ENCODE assay signal across 34 mouse cellular contexts in the genomic region with DNA sequence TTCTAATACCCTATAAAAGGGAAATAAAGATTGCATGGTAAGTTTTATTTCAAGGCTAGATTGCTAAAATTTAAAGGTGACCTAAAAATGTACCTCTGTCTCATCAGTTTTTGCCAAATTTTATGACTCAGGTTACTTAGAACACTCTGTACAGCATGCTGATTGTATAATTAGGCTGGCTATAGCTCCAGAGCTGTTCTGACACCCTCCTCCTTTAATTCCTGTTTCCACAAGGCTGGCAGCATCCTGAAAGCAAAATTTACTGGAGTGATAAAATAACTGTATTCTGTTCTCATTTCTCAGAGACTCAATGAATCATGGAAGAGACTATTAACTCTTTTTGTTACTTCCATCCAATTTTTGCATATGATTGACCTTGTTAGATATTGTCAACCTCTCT. TPM values are rescaled to one million over a fixed set of nuclear protein-coding genes. Genes with fewer than 3 reads are reported as not detected.
"Had no signal": no experiment of that assay in that cellular context is flagged by ENCODE, and none has a peak within 500 bp of the region (broad histone marks: within the 10 kb centered on the region; RNA-seq: fewer than 3 reads in every experiment).

No protein-coding gene starts in this region.

- H3K4me3 ChIP-seq: gastrocnemius, adult 2 months; heart, embryonic 10.5 days; heart, embryonic 12.5 days; hindbrain, embryonic 10.5 days; hindbrain, embryonic 12.5 days; intestine, embryonic 15.5 days; limb, embryonic 10.5 days; limb, embryonic 12.5 days; liver, embryonic 13.5 days had no signal

- H3K27ac ChIP-seq: gastrocnemius, adult 2 months; heart, embryonic 10.5 days; hindbrain, embryonic 10.5 days; hindbrain, embryonic 12.5 days; hindbrain, embryonic 14.5 days; intestine, embryonic 15.5 days; limb, embryonic 10.5 days; limb, embryonic 12.5 days; liver, embryonic 13.5 days had no signal

- DNase-seq: gastrocnemius, adult 2 months; gastrocnemius, postnatal 10 days; gastrocnemius, postnatal 25 days; heart, adult 18-20 months; heart, postnatal 10 days; heart, postnatal 4 days; kidney, adult 18-20 months; kidney, adult 8-10 months; kidney, postnatal 10 days; kidney, postnatal 25 days; kidney, postnatal 4 days; liver; liver, embryonic 13.5 days had no signal

- ATAC-seq: forebrain, embryonic 16.5 days; hindbrain, embryonic 16.5 days; inflammation-experienced regulatory T-cells, adult 6 months; intestine, embryonic 15.5 days; intestine, postnatal 0 days had no signal

RNA-seq across cellular contexts. Expression of a gene that starts 54.3 kb away (rescaled TPM):
- total RNA-seq: gastrocnemius, adult 2 months; gastrocnemius, postnatal 10 days; gastrocnemius, postnatal 25 days; gastrocnemius, postnatal 4 days; granulocyte monocyte progenitor cell, adult 5-6 weeks; heart, adult 18-20 months; heart, adult 8-10 months; heart, postnatal 10 days; heart, postnatal 25 days; heart, postnatal 4 days; layer of hippocampus, adult 18-20 months; layer of hippocampus, postnatal 10 days; layer of hippocampus, postnatal 25 days; left cerebral cortex, adult 18-20 months; left cerebral cortex, postnatal 25 days had no signal
